ENCODE assay signal across 36 mouse cellular contexts in the genomic region with DNA sequence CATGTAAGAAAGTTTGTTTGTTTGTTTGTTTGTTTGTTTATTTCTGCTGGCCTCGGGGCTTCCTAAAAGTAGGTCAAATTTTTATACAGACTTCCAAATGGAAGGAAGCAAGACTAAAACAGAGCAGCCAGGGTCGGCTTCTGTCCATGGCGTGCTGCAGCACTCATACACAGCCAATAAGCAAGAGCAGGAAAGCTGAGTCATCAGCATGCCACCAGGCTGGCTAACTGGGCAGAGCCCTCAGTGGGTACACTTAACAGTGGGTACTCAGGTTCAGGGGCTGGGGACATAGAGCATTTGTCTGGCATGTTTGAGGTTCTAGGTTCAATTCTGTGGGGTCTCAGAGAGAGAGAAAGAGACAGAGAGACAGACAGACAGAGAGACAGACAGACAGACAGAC. TPM values are rescaled to one million over a fixed set of nuclear protein-coding genes. Genes with fewer than 3 reads are reported as not detected.
DNase-seq lines count a peak whose midpoint lies in the region; ATAC-seq lines count a peak whose summit lies in the region.
"Had no signal": no experiment of that assay in that cellular context is flagged by ENCODE, and none has a peak within 500 bp of the region (broad histone marks: within the 10 kb centered on the region; RNA-seq: fewer than 3 reads in every experiment).

No protein-coding gene starts in this region.

- DNase-seq in adrenal gland, adult 2 months: peak; percentile 39
- DNase-seq in adrenal gland, adult 18-20 months (ENCODE audit: low spot score in 2 of 2): no peak
- DNase-seq in 3134 (ENCODE audit: extremely low read depth, insufficient read length, low spot score): peak; percentile 52
- peak; percentile 40 for DNase-seq in Muller cell, postnatal 12 days (ENCODE audit: inconsistent ontology term)
- DNase-seq in right cerebral cortex, adult 2 months (ENCODE audit: low spot score in 2 of 2): no peak
- no peak for DNase-seq in kidney, adult 18-20 months
- DNase-seq in gastrocnemius, postnatal 14 days: no peak
- DNase-seq: cerebellum, adult 11 months; cerebellum, adult 9-10 months; cerebellum, postnatal 36 days; gastrocnemius, adult 2 months; kidney, postnatal 14 days; lung, embryonic 14.5 days; lung, postnatal 14 days; retina, postnatal 1 day; right cerebral cortex, postnatal 25 days; thymus, adult 18-20 months; thymus, postnatal 25 days had no signal

- 0 out of 2 replicates have a peak, but pooled peaks have one; percentile 41 for ATAC-seq in megakaryocyte-erythroid progenitor cell, adult 5-6 weeks (replicated peaks; ENCODE audit: low FRiP score, low TSS enrichment, poor library complexity, severe bottlenecking)
- ATAC-seq: forebrain, embryonic 14.5 days; intestine, postnatal 0 days; Patski had no signal

- intact Hi-C loops in gastrocnemius, postnatal 14 days (cut with DNase I; ENCODE audit: low total_unique reads): no loop called here

RNA-seq across cellular contexts. Expression of a gene that starts 47.3 kb away (rescaled TPM):
- not detected for total RNA-seq in adrenal gland, adult 2 months (2021)
- polyA plus RNA-seq in adrenal gland, adult 2 months (2012; rRNA removed): not detected in 2 replicates
- total RNA-seq in adrenal gland, adult 18-20 months (2021): not detected
- total RNA-seq in megakaryocyte-erythroid progenitor cell, adult 5-6 weeks (2014; fragmentation: Nextera tagmentation): not detected in 2 replicates
- not detected in 2 replicates for total RNA-seq in megakaryocyte-erythroid progenitor cell, adult 5-6 weeks (2017)
- not detected for total RNA-seq in gastrocnemius, postnatal 14 days (2021)
- total RNA-seq: ES-E14; gastrocnemius, adult 2 months; heart, postnatal 25 days; layer of hippocampus, postnatal 14 days; left cerebral cortex, adult 2 months; left cerebral cortex, postnatal 25 days had no signal
- polyA plus RNA-seq: embryonic facial prominence, embryonic 11.5 days; forebrain, embryonic 14.5 days; heart, embryonic 14.5 days; hindbrain, embryonic 14.5 days; intestine, postnatal 0 days; kidney, embryonic 14.5 days; limb, embryonic 12.5 days; liver, embryonic 15.5 days; lung, embryonic 14.5 days; midbrain, embryonic 12.5 days; neural tube, embryonic 14.5 days; stomach, embryonic 16.5 days had no signal

Comparison
In these comparisons a context has a peak if more than half of its experiments do, and no peak if none do; other contexts are left out.
1. DNase-seq: peak in adrenal gland, adult 2 months (single experiment), 3134 (single experiment) and Muller cell, postnatal 12 days (single experiment); none in adrenal gland, adult 18-20 months (0 of 2), right cerebral cortex, adult 2 months (0 of 2), kidney, adult 18-20 months (single experiment) and gastrocnemius, postnatal 14 days (single experiment).